Mouse (Mus musculus) small intestine, adult 2 months (tissue): ENCODE measurements around the gene Fam13a.

Source experiments
- CTCF ChIP-seq: fragments of 200-500 bp; IDR thresholded peaks from 2 replicates; pipeline ENCODE4 v1.5.1; 2012; ENCODE audit warnings: low read depth, mild to moderate bottlenecking, control low read depth, inconsistent platforms, low read length, moderate library complexity, mixed read lengths; ENCODE audit not compliant: insufficient replicate concordance, insufficient read length; ENCODE audit errors: extremely low read depth
- POLR2A ChIP-seq: fragments of 200-500 bp; IDR thresholded peaks from 2 replicates; pipeline ENCODE4 v1.6.1; 2012; ENCODE audit warnings: low read depth, mild to moderate bottlenecking, control low read depth, inconsistent platforms, low read length, moderate library complexity

GRCm38 (mm10) chr6:59030667-59031066 lies 6.3 kb upstream of the Fam13a start:
- TF ChIP-seq CTCF, result no peak
- no peak for TF ChIP-seq POLR2A
